Mouse (Mus musculus) neural tube, embryonic 15.5 days (tissue): ENCODE measurements at regions not wholly inside any gene's neighbourhood (a gene's known extent, or its start where the extent isn't known, plus 50 kb on each side); places are given as distances from the start of the nearest gene placed in this dataset.

Experiments used
- ATAC-seq: fragments of 200-750 bp; cut with Nextera tagmentation; 2 replicates; pipeline ENCODE4 v1.8.0; 2017; ENCODE audit warnings: mild to moderate bottlenecking, moderate TSS enrichment, moderate library complexity; ENCODE audit not compliant: low FRiP score
- H3K27ac ChIP-seq: fragments of 300-500 bp; sonication (generic); replicated peaks from 2 replicates; pipeline ENCODE4 v1.5.1; 2015; ENCODE audit warnings: mild to moderate bottlenecking, inconsistent platforms
- H3K27me3 ChIP-seq: fragments of 300-500 bp; sonication (generic); replicated peaks from 2 replicates; pipeline ENCODE4 v1.6.1; 2015; ENCODE audit warnings: inconsistent platforms
- H3K36me3 ChIP-seq: fragments of 300-500 bp; sonication (generic); 2 replicates; pipeline ENCODE4 v1.6.1; 2015; ENCODE audit warnings: inconsistent platforms
- H3K4me1 ChIP-seq: fragments of 300-500 bp; sonication (generic); 2 replicates; pipeline ENCODE4 v1.6.1; 2015; ENCODE audit warnings: inconsistent platforms
- H3K4me2 ChIP-seq: fragments of 300-500 bp; sonication (generic); 2 replicates; pipeline ENCODE4 v1.6.1; 2015; ENCODE audit warnings: inconsistent platforms, mild to moderate bottlenecking, moderate library complexity
- H3K4me3 ChIP-seq: fragments of 300-500 bp; sonication (generic); replicated peaks from 2 replicates; pipeline ENCODE4 v1.5.1; 2015; ENCODE audit warnings: mild to moderate bottlenecking, inconsistent platforms
- H3K9ac ChIP-seq: fragments of 300-500 bp; sonication (generic); replicated peaks from 2 replicates; pipeline ENCODE4 v1.6.1; 2015; ENCODE audit warnings: mild to moderate bottlenecking, inconsistent platforms
- H3K9me3 ChIP-seq: fragments of 300-500 bp; sonication (generic); replicated peaks from 2 replicates; pipeline ENCODE4 v1.6.1; 2016; ENCODE audit warnings: inconsistent platforms
- WGBS: fragments of 180-500 bp; shearing (Covaris S2); methylation state at CpG from one replicate; pipeline ENCODE4 v1.1.7; 2015; ENCODE audit warnings: mixed read lengths; 5-methylcytosine and 5-hydroxymethylcytosine counted together

DNA sequence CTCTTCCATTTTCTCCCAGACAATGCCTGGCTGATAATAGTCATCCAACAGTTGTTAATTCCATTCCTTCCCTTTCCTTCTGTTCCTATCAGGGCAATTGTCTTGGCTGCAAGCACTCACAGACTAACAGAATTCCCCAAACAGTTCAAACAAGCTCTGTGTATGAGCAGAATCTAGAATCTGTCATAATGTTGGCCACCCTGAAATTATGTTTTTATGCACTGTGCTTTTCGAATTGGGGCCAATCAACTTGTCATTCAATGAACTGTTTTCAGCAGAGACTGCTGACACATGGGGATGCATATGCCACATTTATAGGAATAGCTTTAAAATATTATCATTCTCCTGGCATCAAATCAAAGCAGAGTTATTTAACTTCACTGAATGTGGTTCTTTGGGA, 235.8 kb upstream of the Tmtc4 start:
- Histone ChIP-seq H3K9me3 (no peaks in the 10 kb centered on the region), H3K27ac (no peak overlapping the region), H3K36me3 (no peaks in the 10 kb centered on the region), H3K4me1 (no peaks in the 10 kb centered on the region), H3K4me2 (no peak overlapping the region), H3K27me3 (no peaks in the 10 kb centered on the region), H3K4me3 (no peak overlapping the region), H3K9ac (no peak overlapping the region)
- no peak for ATAC-seq
- 69% methylated on average over 1 of the region's 1 CpGs for WGBS

- Histone ChIP-seq H3K4me1 (no peaks in the 10 kb centered on the region), H3K27me3 (no peaks in the 10 kb centered on the region), H3K9ac (no peak overlapping the region), H3K36me3 (no peaks in the 10 kb centered on the region), H3K27ac (no peak overlapping the region), H3K4me2 (no peak overlapping the region), H3K4me3 (no peak overlapping the region), H3K9me3 (no peaks in the 10 kb centered on the region)
- WGBS = 88% methylated on average over 3 of the region's 3 CpGs
- ATAC-seq = no peak
Observed at GRCm38 (mm10) chr14:123210241-123210640, 226.4 kb upstream of the Tmtc4 start.

DNA sequence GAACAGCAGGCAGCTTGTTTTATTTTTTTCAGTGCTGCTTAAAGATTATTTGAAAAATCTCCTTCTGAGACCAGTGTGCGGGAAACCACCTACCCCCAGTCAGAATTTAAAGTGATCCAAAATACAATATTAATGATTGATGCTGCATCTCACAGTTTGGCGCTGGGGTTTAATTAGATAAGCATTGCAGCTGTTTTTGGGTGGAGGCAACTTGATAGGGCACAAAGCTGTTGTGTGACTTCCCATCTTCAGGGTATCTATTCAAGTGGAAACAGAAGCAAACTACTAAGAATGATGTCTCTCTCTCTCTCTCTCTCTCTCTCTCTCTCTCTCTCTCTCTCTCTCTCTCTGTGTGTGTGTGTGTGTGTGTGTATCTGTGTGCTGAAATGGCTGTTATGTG, 219.0 kb upstream of the Tmtc4 start:
- H3K36me3 ChIP-seq = no peaks in the 10 kb centered on the region
- H3K4me3 ChIP-seq = no peak overlapping the region
- no peaks in the 10 kb centered on the region for H3K27me3 ChIP-seq
- no peaks in the 10 kb centered on the region for H3K9me3 ChIP-seq
- ATAC-seq = peak; percentile 39
- 31% methylated on average over 2 of the region's 2 CpGs for WGBS
- H3K9ac ChIP-seq = no peak overlapping the region
- H3K27ac ChIP-seq = peak overlapping the region; percentile 54
- H3K4me2 ChIP-seq = peak overlapping the region; percentile 31
- peaks cover 21% of the 10 kb centered on the region for H3K4me1 ChIP-seq

GRCm38 (mm10) chr14:123202313-123202712, 218.5 kb upstream of the Tmtc4 start:
- no peaks in the 10 kb centered on the region for H3K27me3 ChIP-seq
- peak overlapping the region; percentile 31 for H3K4me2 ChIP-seq
- no peak overlapping the region for H3K9ac ChIP-seq
- ATAC-seq = peak; percentile 75
- no peaks in the 10 kb centered on the region for H3K9me3 ChIP-seq
- peak overlapping the region; percentile 54 for H3K27ac ChIP-seq
- H3K4me3 ChIP-seq = no peak overlapping the region
- 33% methylated on average over 4 of the region's 4 CpGs for WGBS
- no peaks in the 10 kb centered on the region for H3K36me3 ChIP-seq
- H3K4me1 ChIP-seq = peaks cover 21% of the 10 kb centered on the region

GRCm38 (mm10) chr14:123201426-123202274, 217.8 kb upstream of the Tmtc4 start:
- Histone ChIP-seq H3K9ac (no peak overlapping the region), H3K27me3 (no peaks in the 10 kb centered on the region), H3K27ac (peak overlapping the region; percentile 54), H3K36me3 (no peaks in the 10 kb centered on the region), H3K4me3 (no peak overlapping the region), H3K4me2 (peak overlapping the region; percentile 31), H3K9me3 (no peaks in the 10 kb centered on the region), H3K4me1 (peaks cover 21% of the 10 kb centered on the region)
- WGBS = 49% methylated on average over 14 of the region's 14 CpGs
- peak; percentile 86 for ATAC-seq

DNA sequence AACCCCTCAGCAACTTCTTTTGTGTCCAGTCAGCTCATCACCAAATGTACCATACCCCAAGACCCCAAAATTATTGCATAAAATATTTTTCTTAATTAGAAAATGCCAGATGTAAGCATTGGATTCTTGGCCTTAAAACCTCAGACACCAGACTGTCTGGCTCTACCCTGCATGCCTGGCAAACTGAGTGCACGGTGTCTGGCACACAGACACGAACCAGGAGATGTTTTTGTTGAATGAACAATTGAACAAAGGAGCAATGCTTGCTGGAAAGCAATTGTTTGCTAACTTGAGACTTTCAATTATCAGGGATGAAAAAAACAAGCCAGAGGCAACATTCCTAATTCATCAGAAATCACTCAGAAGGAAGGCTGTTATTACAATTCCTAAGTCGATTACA, 215.3 kb upstream of the Tmtc4 start:
- H3K9ac ChIP-seq = no peak overlapping the region
- no peaks in the 10 kb centered on the region for H3K27me3 ChIP-seq
- no peak overlapping the region for H3K27ac ChIP-seq
- 42% methylated on average over 3 of the region's 3 CpGs for WGBS
- no peak overlapping the region for H3K4me3 ChIP-seq
- H3K36me3 ChIP-seq = no peaks in the 10 kb centered on the region
- H3K4me1 ChIP-seq = peaks cover 21% of the 10 kb centered on the region
- H3K9me3 ChIP-seq = no peaks in the 10 kb centered on the region
- ATAC-seq = no peak
- no peak overlapping the region for H3K4me2 ChIP-seq

GRCm38 (mm10) chr14:123192574-123192973, 208.7 kb upstream of the Tmtc4 start:
- Histone ChIP-seq H3K36me3 (no peaks in the 10 kb centered on the region), H3K4me2 (no peak overlapping the region), H3K4me3 (no peak overlapping the region), H3K9ac (no peak overlapping the region), H3K9me3 (no peaks in the 10 kb centered on the region), H3K27me3 (no peaks in the 10 kb centered on the region), H3K27ac (no peak overlapping the region), H3K4me1 (no peaks in the 10 kb centered on the region)
- no peak for ATAC-seq
- WGBS = 71% methylated on average over 2 of the region's 2 CpGs

- no peak for ATAC-seq
- no peak overlapping the region for H3K4me2 ChIP-seq
- H3K4me3 ChIP-seq = no peak overlapping the region
- no peaks in the 10 kb centered on the region for H3K4me1 ChIP-seq
- no peak overlapping the region for H3K27ac ChIP-seq
- H3K27me3 ChIP-seq = no peaks in the 10 kb centered on the region
- H3K36me3 ChIP-seq = no peaks in the 10 kb centered on the region
- no peaks in the 10 kb centered on the region for H3K9me3 ChIP-seq
- no peak overlapping the region for H3K9ac ChIP-seq
Observed at GRCm38 (mm10) chr14:123190729-123191128, 206.9 kb upstream of the Tmtc4 start.

DNA sequence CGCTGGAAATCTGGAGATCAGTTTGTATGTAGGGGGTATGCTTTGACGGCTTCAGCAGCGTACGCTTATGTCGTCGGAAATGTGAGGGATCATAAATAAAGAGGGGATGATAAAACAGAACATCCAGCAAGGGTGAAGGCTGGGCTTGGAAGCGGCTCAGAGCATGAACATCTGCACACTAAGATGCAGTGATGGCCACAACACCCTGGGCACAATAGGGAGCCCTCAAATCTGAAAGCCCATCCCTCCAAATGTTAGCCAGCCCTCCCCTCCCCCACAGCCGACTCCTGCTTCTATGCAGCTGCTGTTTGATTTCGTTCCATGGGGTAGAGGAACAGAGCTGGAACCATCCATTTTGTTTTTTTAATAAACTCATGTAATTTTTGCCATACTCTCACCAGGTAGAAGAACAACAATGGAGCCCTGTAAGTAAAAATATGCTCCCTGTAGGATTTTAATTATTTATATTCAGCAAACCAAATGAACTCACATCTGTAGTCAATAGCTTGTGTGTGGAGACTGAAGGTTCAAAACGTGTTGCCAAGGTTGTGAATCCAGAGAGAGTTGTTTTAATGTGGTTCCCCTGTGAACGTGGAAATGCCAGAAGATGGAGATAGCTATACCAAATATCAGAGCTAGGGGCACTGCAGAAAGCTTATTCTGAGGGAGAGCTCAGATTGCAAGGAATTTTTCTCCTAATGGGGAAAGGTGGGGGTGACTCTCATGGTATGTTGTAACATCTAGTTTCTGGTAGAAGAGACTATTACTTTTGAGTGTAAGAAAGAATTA, 203.6 kb upstream of the Tmtc4 start:
- Histone ChIP-seq H3K27ac (peak overlapping the region; percentile 52; the same call in 1 of the 2 replicates), H3K9me3 (no peaks in the 10 kb centered on the region), H3K9ac (no peak overlapping the region), H3K4me3 (no peak overlapping the region), H3K27me3 (no peaks in the 10 kb centered on the region), H3K36me3 (no peaks in the 10 kb centered on the region), H3K4me2 (no peak overlapping the region), H3K4me1 (no peaks in the 10 kb centered on the region)
- peak; percentile 72 for ATAC-seq
- WGBS = 40% methylated on average over 11 of the region's 11 CpGs

DNA sequence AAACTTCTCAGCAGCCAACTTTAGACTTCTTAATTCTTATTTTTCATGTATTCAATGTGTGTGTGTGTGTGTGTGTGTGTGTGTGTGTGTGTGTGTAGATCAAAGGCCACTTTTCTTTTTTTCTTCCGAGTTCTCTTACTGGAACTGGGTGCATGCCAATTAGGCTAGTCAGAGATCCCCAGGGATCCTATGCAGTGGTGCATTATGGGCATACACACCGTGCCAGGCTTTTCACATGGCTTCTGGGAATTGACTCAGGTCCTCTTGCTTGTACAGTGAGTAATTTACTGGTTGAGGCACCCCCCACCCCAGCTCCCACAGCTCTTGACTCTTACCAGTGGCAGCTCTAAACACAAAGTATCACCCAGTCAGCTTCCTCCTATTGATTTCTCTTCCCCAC, 189.3 kb upstream of the Tmtc4 start:
- 31% methylated on average over 2 of the region's 2 CpGs for WGBS
- ATAC-seq = no peak
- Histone ChIP-seq H3K27ac (no peak overlapping the region), H3K4me2 (no peak overlapping the region), H3K4me1 (no peaks in the 10 kb centered on the region), H3K4me3 (no peak overlapping the region), H3K9ac (no peak overlapping the region), H3K9me3 (no peaks in the 10 kb centered on the region), H3K27me3 (no peaks in the 10 kb centered on the region), H3K36me3 (no peaks in the 10 kb centered on the region)

- H3K9me3 ChIP-seq = no peaks in the 10 kb centered on the region
- WGBS = 64% methylated on average over 1 of the region's 1 CpGs
- no peak for ATAC-seq
- H3K36me3 ChIP-seq = no peaks in the 10 kb centered on the region
- no peaks in the 10 kb centered on the region for H3K27me3 ChIP-seq
- H3K4me3 ChIP-seq = no peak overlapping the region
- H3K9ac ChIP-seq = no peak overlapping the region
- H3K27ac ChIP-seq = no peak overlapping the region
- no peaks in the 10 kb centered on the region for H3K4me1 ChIP-seq
- no peak overlapping the region for H3K4me2 ChIP-seq
Observed at GRCm38 (mm10) chr14:123171865-123172264, 188.0 kb upstream of the Tmtc4 start.

DNA sequence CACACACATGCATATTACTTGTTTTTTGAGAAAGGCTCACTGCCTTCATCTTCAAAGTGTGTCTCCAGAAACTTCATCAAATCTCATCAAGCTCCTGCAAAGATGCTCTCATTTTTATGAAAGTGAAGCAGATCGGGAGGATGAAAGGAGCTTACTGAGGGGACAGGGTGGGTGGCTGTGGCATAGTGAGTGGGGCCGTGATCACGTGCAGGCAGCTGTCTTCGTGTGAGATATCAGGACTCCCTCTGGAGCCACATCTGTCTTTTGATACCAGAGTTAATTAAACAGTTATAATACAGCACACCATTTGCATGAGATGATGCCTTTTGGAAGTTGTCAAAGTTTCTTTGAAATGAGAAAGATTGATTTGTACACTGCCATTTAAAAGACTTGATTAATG, 180.0 kb upstream of the Tmtc4 start:
- no peak overlapping the region for H3K27ac ChIP-seq
- no peak for ATAC-seq
- no peaks in the 10 kb centered on the region for H3K4me1 ChIP-seq
- H3K27me3 ChIP-seq = no peaks in the 10 kb centered on the region
- no peak overlapping the region for H3K4me3 ChIP-seq
- H3K4me2 ChIP-seq = no peak overlapping the region
- 58% methylated on average over 4 of the region's 4 CpGs for WGBS
- H3K9ac ChIP-seq = no peak overlapping the region
- no peaks in the 10 kb centered on the region for H3K9me3 ChIP-seq
- H3K36me3 ChIP-seq = no peaks in the 10 kb centered on the region
